In genomic region chr16:71256175-71256574, GRCm38 (mm10) we compare ENCODE assay signal across 15 mouse cellular contexts.
DNase-seq lines count a peak whose midpoint lies in the region; ATAC-seq and TF ChIP-seq lines count a peak whose summit lies in the region.
"Had no signal": no experiment of that assay in that cellular context is flagged by ENCODE, and none has a peak within 500 bp of the region (broad histone marks: within the 10 kb centered on the region; RNA-seq: fewer than 3 reads in every experiment).

No protein-coding gene starts in this region.

- no peaks in the 10 kb centered on the region for H3K27me3 ChIP-seq in hindbrain, embryonic 11.5 days (ENCODE audit: control insufficient read depth, insufficient read depth, low read length)
- H3K27me3 ChIP-seq in hindbrain, embryonic 10.5 days (ENCODE audit: insufficient read depth, poor library complexity, severe bottlenecking) = no peaks in the 10 kb centered on the region
- H3K27me3 ChIP-seq in lung, embryonic 14.5 days (ENCODE audit: insufficient read depth, low read length) = no peaks in the 10 kb centered on the region
- H3K27me3 ChIP-seq: limb, embryonic 15.5 days; lung, embryonic 15.5 days had no signal

- peak; percentile 20 for DNase-seq in hindbrain, embryonic 11.5 days (ENCODE audit: low spot score)
- no peak for DNase-seq in hindbrain, embryonic 10.5 days (ENCODE audit: low spot score)
- DNase-seq in lung, embryonic 14.5 days = peak; percentile 50
- no peak for DNase-seq in lung, postnatal 10 days
- DNase-seq in 416B (ENCODE audit: low read depth) = peak; percentile 12
- peak; percentile 22 for DNase-seq in Muller cell, postnatal 12 days (ENCODE audit: inconsistent ontology term)
- no peak for DNase-seq in c-Kit-positive CD71-positive TER-119-positive erythroid progenitor cells, embryonic 14.5 days (ENCODE audit: low spot score)
- DNase-seq: heart, adult 2 months; heart, postnatal 10 days; spleen, adult 18-20 months; thymus, postnatal 36 days had no signal

- no peak overlapping the region for H3K27ac ChIP-seq in hindbrain, embryonic 11.5 days (ENCODE audit: low read depth, low read length)
- H3K27ac ChIP-seq in hindbrain, embryonic 10.5 days = no peak overlapping the region
- no peak overlapping the region for H3K27ac ChIP-seq in lung, embryonic 14.5 days (ENCODE audit: low read depth)
- H3K27ac ChIP-seq: heart, adult 2 months; limb, embryonic 15.5 days; lung, embryonic 15.5 days had no signal

- H3K36me3 ChIP-seq in hindbrain, embryonic 11.5 days (ENCODE audit: control insufficient read depth, insufficient read depth, low read length) = no peaks in the 10 kb centered on the region
- no peaks in the 10 kb centered on the region for H3K36me3 ChIP-seq in hindbrain, embryonic 10.5 days
- no peaks in the 10 kb centered on the region for H3K36me3 ChIP-seq in lung, embryonic 14.5 days (ENCODE audit: insufficient read depth)
- H3K36me3 ChIP-seq: limb, embryonic 15.5 days; lung, embryonic 15.5 days had no signal

- ATAC-seq in hindbrain, embryonic 11.5 days (ENCODE audit: low FRiP score) = peak; percentile 43; the same call in 1 of the 2 replicates
- ATAC-seq in lung, embryonic 14.5 days (ENCODE audit: insufficient read depth) = no peak
- ATAC-seq: inflammation-experienced regulatory T-cells, adult 6 months had no signal

- 0 out of 2 replicates have a peak, but pooled peaks have one; percentile 4 for TF ChIP-seq CTCF in lung, embryonic 14.5 days (IDR thresholded peaks at IDR 0.05; ENCODE audit: low read depth)

- no peak overlapping the region for H3K9ac ChIP-seq in hindbrain, embryonic 11.5 days (ENCODE audit: low read depth, low read length)
- no peak overlapping the region for H3K9ac ChIP-seq in lung, embryonic 14.5 days
- H3K9ac ChIP-seq: limb, embryonic 15.5 days; lung, embryonic 15.5 days had no signal

- no peak overlapping the region for H3K4me3 ChIP-seq in hindbrain, embryonic 11.5 days (ENCODE audit: low read depth, low read length)
- H3K4me3 ChIP-seq in hindbrain, embryonic 10.5 days = no peak overlapping the region
- H3K4me3 ChIP-seq in lung, embryonic 14.5 days (ENCODE audit: low read depth, low read length) = no peak overlapping the region
- H3K4me3 ChIP-seq: erythroblast, embryonic 14.5 days; heart, adult 2 months; limb, embryonic 15.5 days; lung, embryonic 15.5 days had no signal

- H3K4me2 ChIP-seq in hindbrain, embryonic 11.5 days (replicated peaks; ENCODE audit: low read depth, low read length) = no peak overlapping the region
- no peak overlapping the region for H3K4me2 ChIP-seq in lung, embryonic 14.5 days
- H3K4me2 ChIP-seq: limb, embryonic 15.5 days; lung, embryonic 15.5 days had no signal

- no peaks in the 10 kb centered on the region for H3K9me3 ChIP-seq in hindbrain, embryonic 11.5 days (ENCODE audit: control insufficient read depth, low read length)
- no peaks in the 10 kb centered on the region for H3K9me3 ChIP-seq in hindbrain, embryonic 10.5 days
- H3K9me3 ChIP-seq in lung, embryonic 14.5 days (ENCODE audit: low read depth, low read length) = no peaks in the 10 kb centered on the region
- H3K9me3 ChIP-seq: limb, embryonic 15.5 days; lung, embryonic 15.5 days had no signal

- 77% methylated on average over 2 of the region's 2 CpGs for WGBS in hindbrain, embryonic 11.5 days
- 80% methylated on average over 2 of the region's 2 CpGs for WGBS in hindbrain, embryonic 10.5 days
- 45% methylated on average over 2 of the region's 2 CpGs for WGBS in lung, embryonic 14.5 days

- H3K4me1 ChIP-seq in hindbrain, embryonic 11.5 days (replicated peaks; ENCODE audit: control insufficient read depth, insufficient read depth, low read length) = no peaks in the 10 kb centered on the region
- no peaks in the 10 kb centered on the region for H3K4me1 ChIP-seq in hindbrain, embryonic 10.5 days (replicated peaks)
- H3K4me1 ChIP-seq in lung, embryonic 14.5 days (ENCODE audit: insufficient read depth) = no peaks in the 10 kb centered on the region
- H3K4me1 ChIP-seq: limb, embryonic 15.5 days; lung, embryonic 15.5 days had no signal

Comparison
In these comparisons a context has a peak if more than half of its experiments do, and no peak if none do; other contexts are left out.
1. DNase-seq: peak in hindbrain, embryonic 11.5 days (single experiment), lung, embryonic 14.5 days (single experiment), 416B (single experiment) and Muller cell, postnatal 12 days (single experiment); none in hindbrain, embryonic 10.5 days (single experiment), lung, postnatal 10 days (single experiment) and c-Kit-positive CD71-positive TER-119-positive erythroid progenitor cells, embryonic 14.5 days (single experiment).